Mouse (Mus musculus) urinary bladder, postnatal 25 days (tissue): Measurements from ENCODE around the gene Slc2a5.
A peak's percentile ranks its signal among the peaks of the same experiment; 100 is the strongest.

ENCODE experiments used
- DNase-seq: peaks from one replicate; pipeline ENCODE4 v3.0.0; 2022; ENCODE audit warnings: low spot score

The Slc2a5 gene

DNA sequence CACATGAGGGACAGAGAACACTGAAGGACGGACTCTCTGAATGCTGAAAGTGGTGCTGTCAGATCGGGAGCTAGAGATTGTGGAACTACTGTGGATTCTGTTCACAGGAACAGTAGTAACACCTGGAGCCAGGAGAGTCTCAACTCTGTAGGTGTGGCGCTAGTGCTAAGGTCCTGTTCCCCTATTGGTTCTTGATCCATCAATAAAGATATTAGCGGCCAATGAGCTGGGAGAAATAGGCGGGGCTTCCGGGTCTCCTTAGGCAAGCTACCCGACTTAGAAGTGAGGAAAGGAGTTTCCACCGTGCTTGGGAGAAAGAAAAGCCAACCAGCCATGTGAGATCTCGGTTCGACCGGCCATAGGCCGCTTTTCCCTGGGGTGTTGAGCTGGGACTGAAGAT lies 25.2 kb downstream of the Slc2a5 start:
- DNase-seq, result no peak

- no peak for DNase-seq
Measured at GRCm38 (mm10) chr4:150146286-150146685, 27.2 kb downstream of the Slc2a5 start.

DNA sequence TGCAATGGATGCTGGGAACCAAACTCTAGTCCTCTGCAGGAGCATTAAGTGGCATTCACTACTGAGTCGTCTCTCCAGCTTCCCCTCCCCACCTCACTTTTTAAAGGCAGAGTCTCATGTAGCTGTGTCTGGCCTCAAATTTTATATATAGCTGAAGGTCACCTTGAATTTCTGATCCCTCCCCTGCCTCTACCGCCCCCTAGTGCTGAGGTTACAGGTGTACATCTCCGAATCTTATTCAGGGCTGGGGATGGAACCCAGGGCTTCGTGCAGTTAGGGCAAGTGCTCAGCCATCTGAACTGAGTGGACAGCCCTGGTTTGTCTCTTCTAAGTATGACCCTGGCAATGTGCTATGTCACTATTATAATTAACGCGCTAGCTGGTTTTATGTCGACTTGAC lies 32.0 kb downstream of the Slc2a5 start:
- no peak for DNase-seq

- no peak for DNase-seq
Measured at GRCm38 (mm10) chr4:150152483-150152882, 33.4 kb downstream of the Slc2a5 start.

DNA sequence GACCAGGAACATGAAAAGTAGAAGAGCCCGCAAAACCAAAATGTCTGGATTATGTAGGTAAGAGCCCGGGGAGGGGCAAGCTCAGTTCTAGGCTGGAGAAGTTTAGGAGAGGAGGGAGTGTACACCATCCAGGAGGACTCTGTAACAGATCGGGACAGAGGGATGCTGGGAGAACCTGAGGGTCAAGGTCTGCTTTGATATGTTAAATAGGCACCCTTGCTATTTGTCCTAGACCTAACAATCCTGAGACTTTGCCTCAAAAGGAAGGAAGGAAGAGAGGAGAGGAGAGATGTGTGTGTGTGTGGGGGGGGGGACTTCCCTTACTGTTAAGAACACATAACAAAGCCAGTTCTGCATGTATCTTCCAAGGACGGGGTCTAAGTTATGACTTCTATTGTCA lies 36.2 kb downstream of the Slc2a5 start:
- no peak for DNase-seq

DNA sequence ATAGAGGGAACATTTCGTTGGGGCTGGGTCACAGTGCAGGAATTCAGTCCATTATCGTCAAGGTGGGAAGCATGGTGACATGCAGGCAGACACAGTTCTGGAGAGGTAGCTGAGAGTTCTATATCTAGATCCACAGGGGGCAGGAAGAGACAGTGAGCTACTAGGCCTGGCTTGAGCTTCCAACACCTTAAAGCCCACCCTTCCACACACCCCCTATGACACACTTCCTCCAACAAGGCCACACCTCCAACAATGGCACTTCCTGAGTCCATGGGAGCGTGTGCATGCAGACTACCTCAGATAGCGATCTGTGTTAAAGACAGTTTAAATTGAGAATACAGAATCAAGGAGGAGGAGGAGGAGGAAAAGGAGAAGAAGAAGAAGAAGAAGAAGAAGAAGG lies 36.6 kb downstream of the Slc2a5 start:
- no peak for DNase-seq

DNA sequence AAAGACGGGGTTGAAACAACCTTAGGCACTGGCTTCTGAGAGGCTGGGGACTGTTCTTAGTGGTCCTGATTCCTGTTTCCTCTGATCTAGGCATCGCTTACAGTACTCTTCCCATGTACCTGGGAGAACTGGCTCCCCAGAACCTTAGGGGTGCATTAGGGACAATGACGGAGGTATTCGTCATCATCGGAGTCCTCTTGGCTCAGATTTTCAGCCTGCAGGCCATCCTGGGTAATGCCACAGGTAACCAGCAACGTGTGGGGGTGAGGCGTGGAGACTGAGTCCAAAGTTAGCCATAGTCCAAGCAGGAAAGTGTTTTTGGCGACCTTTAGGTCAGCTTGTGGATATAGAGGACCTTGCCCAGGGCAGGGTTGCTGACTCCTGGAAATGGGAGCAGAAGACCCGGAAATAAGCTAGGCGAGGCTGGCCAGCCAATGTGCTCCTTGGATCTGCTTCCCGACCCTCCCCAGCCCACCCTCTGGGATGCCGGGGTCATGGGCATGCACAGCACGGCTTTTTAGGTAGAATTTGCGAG lies 38.3 kb downstream of the Slc2a5 start:
- DNase-seq, result no peak

DNA sequence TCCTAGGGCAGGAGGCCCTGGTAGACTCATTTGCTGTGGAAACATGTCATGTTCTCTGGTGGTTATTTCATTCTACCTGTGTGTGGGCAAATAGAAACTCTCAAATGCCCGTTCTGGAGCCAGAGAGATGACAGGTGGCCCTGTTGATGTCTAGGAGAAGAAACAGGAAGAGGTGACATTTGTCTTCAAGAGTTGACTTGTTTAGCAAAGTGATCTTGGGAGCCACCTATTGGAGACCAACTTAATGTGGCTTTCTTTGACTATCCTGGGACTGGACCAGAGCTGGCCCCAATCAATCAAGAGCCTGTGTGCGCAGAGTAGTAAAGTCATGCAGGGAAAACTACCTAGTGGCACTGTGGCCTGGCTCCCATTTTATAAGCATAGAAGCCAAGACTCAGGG lies 40.4 kb downstream of the Slc2a5 start:
- DNase-seq, result no peak

DNA sequence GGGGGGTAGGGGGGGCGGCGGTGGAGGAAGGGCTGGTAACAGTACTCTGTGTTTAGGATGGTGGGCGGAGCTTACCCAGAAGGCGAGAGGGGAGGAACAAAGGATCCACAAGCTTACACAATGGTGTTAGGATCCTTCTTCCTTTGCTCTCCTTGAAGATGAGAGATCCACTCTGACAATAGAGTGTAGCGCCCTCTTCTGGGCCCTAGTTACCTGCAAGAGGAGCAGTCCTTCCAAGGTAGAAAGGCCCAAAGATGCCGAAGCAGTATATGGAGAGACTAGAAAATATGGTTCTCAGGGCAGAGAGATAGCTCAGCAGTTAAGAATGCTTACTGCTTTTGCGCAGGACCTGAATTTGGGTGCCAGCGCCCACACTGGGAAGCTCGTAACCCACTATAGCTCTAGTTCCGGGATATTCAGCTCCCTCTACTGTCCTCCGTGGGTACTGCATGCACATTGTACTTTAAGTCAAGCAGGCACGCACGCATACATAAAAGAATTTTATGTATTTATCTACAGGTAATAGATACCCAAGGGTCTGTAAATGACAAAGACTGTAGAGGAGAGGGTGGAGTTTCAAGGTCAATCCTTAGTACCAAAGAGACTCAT lies 43.6 kb downstream of the Slc2a5 start:
- no peak for DNase-seq

DNA sequence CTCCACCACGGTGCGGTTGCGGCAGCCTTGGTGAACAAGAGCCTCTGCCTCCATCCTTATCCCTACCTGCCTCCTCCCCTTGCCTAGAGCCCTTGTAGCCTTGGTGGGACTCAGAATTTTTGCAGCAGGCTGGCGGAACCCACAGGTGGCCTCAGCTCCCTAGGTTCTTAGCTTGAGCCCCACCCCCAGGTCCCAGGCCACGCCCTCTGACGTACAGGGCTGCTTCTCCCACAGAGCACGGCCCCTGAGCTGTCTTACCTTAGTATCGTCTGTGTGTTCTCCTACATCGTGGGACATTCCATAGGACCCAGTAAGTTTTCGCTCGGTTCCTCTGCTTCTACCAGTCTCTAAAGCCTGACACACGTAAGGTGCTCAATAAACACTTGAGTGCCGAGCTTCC lies 45.8 kb downstream of the Slc2a5 start:
- DNase-seq, result no peak

GRCm38 (mm10) chr4:150168406-150168805 lies 49.3 kb downstream of the Slc2a5 start:
- DNase-seq, result no peak

- no peak for DNase-seq
Measured at GRCm38 (mm10) chr4:150172107-150172506, 53.0 kb downstream of the Slc2a5 start.

GRCm38 (mm10) chr4:150173281-150173680 lies 54.2 kb downstream of the Slc2a5 start:
- DNase-seq, result peak; percentile 48

DNA sequence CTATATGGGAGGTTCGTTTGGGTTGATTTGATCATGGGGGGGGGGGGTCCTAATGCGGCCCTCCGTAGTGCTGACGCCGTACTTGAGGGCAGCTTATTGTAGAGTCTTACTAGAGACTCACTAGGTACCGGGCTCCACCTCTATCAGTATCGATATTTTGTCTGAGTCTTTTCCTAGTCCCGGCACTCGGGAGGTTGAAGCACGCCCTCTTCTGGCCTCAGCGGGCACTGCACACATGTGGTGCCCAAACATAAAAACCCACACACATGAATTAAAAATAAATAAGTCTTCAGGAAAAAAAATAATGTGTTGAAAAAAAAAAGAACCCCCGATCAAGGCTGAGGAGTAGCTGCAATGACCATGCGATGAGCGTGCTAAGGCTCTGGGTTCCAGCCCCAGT lies 54.9 kb downstream of the Slc2a5 start:
- DNase-seq, result no peak

GRCm38 (mm10) chr4:150176535-150176934 lies 57.5 kb downstream of the Slc2a5 start:
- peak; percentile 25 for DNase-seq

DNA sequence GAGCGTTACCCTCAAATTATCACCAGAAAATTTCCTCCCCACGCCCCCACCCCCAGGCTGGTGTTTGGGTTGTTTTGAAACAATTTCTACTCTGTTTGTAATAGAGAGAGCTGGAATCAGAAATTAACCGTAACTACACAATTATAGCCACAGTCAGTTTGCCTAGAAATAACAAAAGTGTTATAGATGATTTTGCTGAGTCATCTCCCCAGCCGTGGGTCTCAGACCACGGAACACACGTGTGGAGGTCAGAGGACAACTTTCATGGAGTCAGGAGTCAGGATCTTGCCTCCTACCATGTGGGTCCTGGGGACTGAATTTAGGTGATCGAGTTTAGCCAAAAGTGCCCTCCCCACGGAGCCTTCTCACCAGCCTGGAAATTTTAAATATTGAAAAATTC lies 58.0 kb downstream of the Slc2a5 start:
- DNase-seq, result no peak

DNA sequence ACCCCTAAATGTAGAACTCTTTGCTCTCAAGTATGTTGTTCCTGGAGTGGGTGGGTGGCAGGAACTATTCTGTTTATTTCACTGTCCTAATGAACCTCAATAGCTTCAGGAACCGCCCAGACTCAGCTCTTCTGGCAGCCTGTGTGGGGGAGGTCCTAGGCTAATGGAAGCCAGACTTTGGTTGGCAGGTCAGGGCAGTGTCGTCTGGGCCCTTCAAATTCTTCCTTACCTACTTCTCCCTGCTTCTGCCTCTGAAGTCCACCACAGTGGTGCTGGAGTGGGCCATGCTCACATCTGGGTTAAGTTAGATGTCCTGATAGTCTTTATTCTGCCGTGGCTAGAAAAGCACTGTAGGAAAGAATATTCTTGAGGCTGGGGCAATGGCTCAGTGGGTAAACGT lies 59.0 kb downstream of the Slc2a5 start:
- DNase-seq, result no peak

DNA sequence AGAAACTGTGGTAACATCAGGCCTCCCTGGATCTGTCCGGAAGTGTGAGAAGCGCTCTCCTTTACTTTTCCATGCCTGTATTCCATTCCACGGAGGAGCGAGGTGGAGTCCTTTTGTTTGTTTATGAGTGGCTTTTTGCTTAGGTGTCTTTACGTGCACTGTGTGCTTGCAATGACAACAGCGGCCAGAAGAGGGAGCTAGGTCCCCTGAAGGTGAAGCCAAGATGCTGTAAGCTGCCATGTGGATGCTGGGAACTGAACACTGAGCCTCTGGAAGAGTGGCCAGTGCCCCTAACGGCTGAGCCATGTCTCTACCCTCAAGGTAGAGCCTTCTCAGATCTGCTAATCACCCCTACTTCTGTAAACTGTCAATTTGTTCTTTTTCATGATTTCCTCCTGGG lies 62.2 kb downstream of the Slc2a5 start:
- DNase-seq, result no peak

- DNase-seq, result no peak
Measured at GRCm38 (mm10) chr4:150188236-150188635, 69.2 kb downstream of the Slc2a5 start.

DNA sequence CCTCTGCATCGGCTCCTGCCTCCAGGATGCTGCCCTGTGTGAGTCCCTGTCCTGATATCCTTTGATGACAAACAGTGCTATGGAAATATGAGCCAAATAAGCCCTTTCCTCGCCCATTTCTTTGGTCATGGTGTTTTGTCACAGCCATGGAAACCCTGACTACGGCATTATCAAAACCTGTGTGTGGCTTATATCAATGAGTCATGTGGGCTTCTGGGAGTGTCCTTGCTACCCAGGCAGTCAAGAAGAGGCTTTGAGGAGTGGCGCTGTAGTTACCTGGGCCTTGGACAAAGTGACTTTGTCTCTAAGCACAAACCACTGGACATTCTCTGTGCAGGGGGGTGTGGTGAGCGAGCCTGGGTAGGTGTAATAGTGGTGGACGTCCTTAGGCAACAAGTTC lies 73.1 kb downstream of the Slc2a5 start:
- no peak for DNase-seq
